Mouse (Mus musculus) testis, adult 2 months (tissue): ENCODE data around the gene Lgals4.

Experiments
- CTCF ChIP-seq: fragments of 200-500 bp; IDR thresholded peaks from 2 replicates; pipeline ENCODE4 v1.5.1; 2012; ENCODE audit warnings: low read depth, mild to moderate bottlenecking, inconsistent platforms, low read length, moderate library complexity; ENCODE audit not compliant: control insufficient read depth, insufficient read depth, insufficient replicate concordance
- POLR2A ChIP-seq: fragments of 200-500 bp; IDR thresholded peaks from 2 replicates; pipeline ENCODE4 v1.6.1; 2012; ENCODE audit warnings: low read depth, mild to moderate bottlenecking, inconsistent platforms, low read length, moderate library complexity; ENCODE audit not compliant: control insufficient read depth

- TF ChIP-seq POLR2A (no peak), CTCF (no peak)
These were observed 41.9 kb upstream of the Lgals4 start for GRCm38 (mm10) chr7:28791706-28792105.
